Mouse (Mus musculus): ENCODE measurements around the gene Rhd. TPM values are rescaled to one million over a fixed set of nuclear protein-coding genes. Genes with fewer than 3 reads are reported as not detected.
A peak's percentile ranks its signal among the peaks of the same experiment; 100 is the strongest.
"Not testable (repeated sequence)": the region's sequence is repeated elsewhere in the genome, so short reads cannot be mapped to it uniquely, and the experiment has no call there.

Gene Rhd
- 3.2 and 69.7 TPM in 2 replicates for total RNA-seq (2014; fragmentation: Nextera tagmentation)
- 9.8 and 12.4 TPM in 2 replicates for total RNA-seq (2017)
- 2.9 and 3.3 TPM in 2 replicates for polyA plus RNA-seq (2012)

DNA sequence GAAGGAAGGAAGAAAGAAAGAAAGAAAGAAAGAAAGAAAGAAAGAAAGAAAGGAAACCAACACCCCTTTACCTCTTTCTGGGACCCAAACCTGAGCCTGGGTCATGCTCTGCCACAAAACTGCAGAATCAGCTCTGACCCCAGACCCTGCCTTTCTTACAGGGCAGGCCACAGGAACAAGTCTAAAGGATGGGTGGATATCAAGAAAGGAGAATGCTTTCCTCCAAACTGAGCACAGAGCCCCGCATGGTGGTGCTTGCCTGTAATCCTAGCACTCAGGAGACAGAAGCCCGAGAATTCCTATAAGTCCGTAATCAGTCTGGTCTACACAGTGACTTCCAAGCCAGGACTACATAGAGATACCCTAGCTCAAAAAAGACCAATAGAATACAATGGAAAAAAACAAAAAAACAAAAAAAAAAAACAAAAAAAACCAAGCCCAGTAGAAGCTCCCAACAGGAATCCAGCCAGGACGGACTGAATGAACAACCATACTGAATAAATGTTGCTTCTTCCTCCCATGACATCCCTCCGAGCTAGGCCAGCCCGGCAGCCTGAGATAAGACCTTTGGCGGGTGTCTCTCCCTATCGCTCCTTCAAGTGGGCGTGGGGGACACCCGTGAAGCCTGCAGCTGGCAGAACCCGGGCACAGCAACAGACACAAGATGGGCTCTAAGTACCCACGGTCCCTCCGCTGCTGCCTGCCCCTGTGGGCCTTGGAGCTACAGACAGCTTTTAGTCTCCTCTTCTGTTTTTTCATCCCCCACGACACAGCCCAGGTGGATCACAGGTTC lies at the start of gene Rhd:
TSS of gene Rhd (plus strand) at position 600 of the 793 bp plus-strand sequence.
- no peaks in the 10 kb centered on the region for H3K9me3 ChIP-seq (replicated peaks)
- peak; percentile 54 for DNase-seq (ENCODE audit: low spot score)

DNA sequence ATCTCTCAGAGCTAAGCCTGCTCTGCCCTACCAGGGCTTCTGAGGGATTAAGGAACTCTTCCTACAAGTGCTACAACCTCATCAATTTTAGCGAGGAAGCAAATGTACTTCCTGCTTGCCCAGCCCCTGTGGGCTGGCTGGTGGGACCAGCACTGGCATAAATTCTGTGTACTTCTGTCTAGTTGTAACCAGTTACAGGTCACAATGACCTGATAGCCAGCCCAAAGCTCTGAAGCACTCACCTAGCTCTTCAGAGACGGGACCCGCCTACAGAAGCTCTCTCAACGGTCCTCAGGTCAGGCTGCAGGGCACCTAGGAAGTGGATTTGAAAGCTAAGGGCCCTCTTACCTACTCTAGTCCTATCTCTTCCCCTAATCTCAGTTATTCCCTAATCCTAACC lies 46.6 kb upstream of the Rhd start:
- Histone ChIP-seq H3K36me3 (replicated peaks) (peaks cover 88% of the 10 kb centered on the region), H3K27me3 (ENCODE audit: insufficient read depth, low read length) (no peaks in the 10 kb centered on the region), H3K4me3 (ENCODE audit: low read depth, low read length) (no peak overlapping the region), H3K4me1 (ENCODE audit: insufficient read depth, low read depth, low read length) (peaks cover 18% of the 10 kb centered on the region), H3K9me3 (replicated peaks) (no peaks in the 10 kb centered on the region)
- no peak for ATAC-seq (ENCODE audit: extremely low read depth, insufficient number of reproducible peaks, low FRiP score, poor library complexity, severe bottlenecking)
- DNase-seq (ENCODE audit: low spot score), result no peak
- TF ChIP-seq TAL1 (conservative IDR thresholded peaks at IDR 0.05; ENCODE audit: low read depth, low read length), result no peak
- no peak for TF ChIP-seq GATA1 (IDR thresholded peaks at IDR 0.05; ENCODE audit: borderline replicate concordance, low read length)
- TF ChIP-seq CTCF (IDR thresholded peaks at IDR 0.05; ENCODE audit: low read depth, low read length), result no peak
- no peak for TF ChIP-seq POLR2AphosphoS5 (IDR thresholded peaks at IDR 0.05; ENCODE audit: insufficient replicate concordance, low read depth, low read length)
- TF ChIP-seq GATA2 (IDR thresholded peaks at IDR 0.05; ENCODE audit: borderline replicate concordance, low read depth, low read length), result no peak

More for the DNA sequence above, at the start of gene Rhd:
- Histone ChIP-seq H3K4me1 (ENCODE audit: insufficient read depth, low read depth, low read length) (peaks cover 80% of the 10 kb centered on the region), H3K36me3 (replicated peaks) (no peaks in the 10 kb centered on the region), H3K27me3 (ENCODE audit: insufficient read depth, low read length) (no peaks in the 10 kb centered on the region), H3K4me3 (ENCODE audit: low read depth, low read length) (peak within 1 kb of the TSS; percentile 70)
- no peak for TF ChIP-seq GATA1 (IDR thresholded peaks at IDR 0.05; ENCODE audit: borderline replicate concordance, low read length)
- TF ChIP-seq TAL1 (conservative IDR thresholded peaks at IDR 0.05; ENCODE audit: low read depth, low read length), result peak; percentile 45; the same call in 1 of the 2 replicates
- no peak for TF ChIP-seq GATA2 (IDR thresholded peaks at IDR 0.05; ENCODE audit: borderline replicate concordance, low read depth, low read length)
- peak; percentile 29 for ATAC-seq (ENCODE audit: extremely low read depth, insufficient number of reproducible peaks, low FRiP score, poor library complexity, severe bottlenecking)

DNA sequence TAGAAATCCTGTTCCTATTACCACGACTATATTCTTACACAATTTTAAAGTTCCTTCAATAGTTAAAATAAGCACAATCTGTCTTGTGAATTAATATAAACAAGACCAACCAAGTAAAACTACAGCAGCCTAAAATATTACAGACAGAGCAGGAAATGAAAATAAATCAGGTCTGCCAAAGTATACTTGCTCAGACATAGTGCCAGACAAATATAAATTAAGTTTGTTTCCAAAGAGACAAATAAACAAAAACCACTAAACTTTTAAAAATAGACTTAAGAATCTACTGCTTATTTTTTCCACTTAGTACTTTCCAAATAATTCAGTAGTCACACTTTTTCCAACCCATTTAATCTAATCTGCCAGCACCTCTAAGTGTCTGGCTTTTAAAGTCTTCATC lies 43.3 kb upstream of the Rhd start:
- TF ChIP-seq GATA1 (IDR thresholded peaks at IDR 0.05; ENCODE audit: borderline replicate concordance, low read length), result no peak
- no peak for TF ChIP-seq CTCF (IDR thresholded peaks at IDR 0.05; ENCODE audit: low read depth, low read length)
- no peak for TF ChIP-seq POLR2AphosphoS5 (IDR thresholded peaks at IDR 0.05; ENCODE audit: insufficient replicate concordance, low read depth, low read length)
- no peak for TF ChIP-seq TAL1 (conservative IDR thresholded peaks at IDR 0.05; ENCODE audit: low read depth, low read length)
- TF ChIP-seq GATA2 (IDR thresholded peaks at IDR 0.05; ENCODE audit: borderline replicate concordance, low read depth, low read length), result no peak
- DNase-seq (ENCODE audit: low spot score) (no peak), ATAC-seq (ENCODE audit: extremely low read depth, insufficient number of reproducible peaks, low FRiP score, poor library complexity, severe bottlenecking) (no peak)
- Histone ChIP-seq H3K9me3 (replicated peaks) (no peaks in the 10 kb centered on the region), H3K27me3 (ENCODE audit: insufficient read depth, low read length) (no peaks in the 10 kb centered on the region), H3K4me3 (ENCODE audit: low read depth, low read length) (no peak overlapping the region), H3K4me1 (ENCODE audit: insufficient read depth, low read depth, low read length) (peaks cover 11% of the 10 kb centered on the region; the same call in 1 of the 2 replicates), H3K36me3 (replicated peaks) (peaks cover 82% of the 10 kb centered on the region)

DNA sequence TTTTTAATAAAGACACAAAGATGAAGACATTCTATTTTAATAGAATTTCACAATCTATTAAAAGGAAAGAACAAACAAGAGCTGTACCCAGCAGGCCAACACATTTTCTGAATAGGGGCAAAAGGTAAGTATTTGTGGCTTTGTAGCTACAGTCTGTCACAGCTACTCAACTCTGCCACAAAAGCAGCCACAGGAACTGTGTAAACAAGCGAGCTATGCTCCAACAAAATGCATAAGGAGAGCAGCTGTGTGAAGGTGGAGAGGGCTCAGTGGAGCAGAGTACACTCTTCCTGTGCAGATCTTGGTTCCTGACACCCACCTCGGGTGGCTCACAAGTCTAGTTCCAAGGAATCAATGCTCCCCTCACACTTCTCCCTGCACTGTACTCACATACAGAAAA lies 40.8 kb upstream of the Rhd start:
- no peak overlapping the region for H3K4me3 ChIP-seq (ENCODE audit: low read depth, low read length)
- TF ChIP-seq GATA1 (IDR thresholded peaks at IDR 0.05; ENCODE audit: borderline replicate concordance, low read length) (no peak), TAL1 (conservative IDR thresholded peaks at IDR 0.05; ENCODE audit: low read depth, low read length) (no peak), GATA2 (IDR thresholded peaks at IDR 0.05; ENCODE audit: borderline replicate concordance, low read depth, low read length) (no peak), POLR2AphosphoS5 (IDR thresholded peaks at IDR 0.05; ENCODE audit: insufficient replicate concordance, low read depth, low read length) (no peak), CTCF (IDR thresholded peaks at IDR 0.05; ENCODE audit: low read depth, low read length) (no peak)
- H3K4me1 ChIP-seq (ENCODE audit: insufficient read depth, low read depth, low read length), result peaks cover 11% of the 10 kb centered on the region; the same call in 1 of the 2 replicates
- ATAC-seq (ENCODE audit: extremely low read depth, insufficient number of reproducible peaks, low FRiP score, poor library complexity, severe bottlenecking) (no peak), DNase-seq (ENCODE audit: low spot score) (no peak)
- peaks cover 87% of the 10 kb centered on the region for H3K36me3 ChIP-seq (replicated peaks)
- no peaks in the 10 kb centered on the region for H3K27me3 ChIP-seq (ENCODE audit: insufficient read depth, low read length)
- no peaks in the 10 kb centered on the region for H3K9me3 ChIP-seq (replicated peaks)

DNA sequence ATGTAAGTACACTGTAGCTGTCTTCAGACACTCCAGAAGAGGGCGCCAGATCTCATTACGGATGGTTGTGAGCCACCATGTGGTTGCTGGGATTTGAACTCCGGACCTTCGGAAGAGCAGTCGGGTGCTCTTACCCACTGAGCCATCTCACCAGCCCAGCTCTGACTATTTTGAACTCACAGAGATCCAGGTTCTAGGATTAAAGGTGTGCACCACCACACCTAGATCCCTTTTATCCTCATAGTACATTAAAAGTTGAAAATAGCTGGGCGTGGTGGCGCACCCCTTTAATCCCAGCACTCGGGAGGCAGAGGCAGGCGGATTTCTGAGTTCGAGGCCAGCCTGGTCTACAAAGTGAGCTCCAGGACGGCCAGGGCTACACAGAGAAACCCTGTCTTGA lies 38.5 kb upstream of the Rhd start:
- ATAC-seq (ENCODE audit: extremely low read depth, insufficient number of reproducible peaks, low FRiP score, poor library complexity, severe bottlenecking); H3K9me3 ChIP-seq (replicated peaks); H3K27me3 ChIP-seq (ENCODE audit: insufficient read depth, low read length); H3K4me3 ChIP-seq (ENCODE audit: low read depth, low read length); DNase-seq (ENCODE audit: low spot score); H3K4me1 ChIP-seq (ENCODE audit: insufficient read depth, low read depth, low read length): not testable (repeated sequence)
- peaks cover 81% of the 10 kb centered on the region for H3K36me3 ChIP-seq (replicated peaks)

DNA sequence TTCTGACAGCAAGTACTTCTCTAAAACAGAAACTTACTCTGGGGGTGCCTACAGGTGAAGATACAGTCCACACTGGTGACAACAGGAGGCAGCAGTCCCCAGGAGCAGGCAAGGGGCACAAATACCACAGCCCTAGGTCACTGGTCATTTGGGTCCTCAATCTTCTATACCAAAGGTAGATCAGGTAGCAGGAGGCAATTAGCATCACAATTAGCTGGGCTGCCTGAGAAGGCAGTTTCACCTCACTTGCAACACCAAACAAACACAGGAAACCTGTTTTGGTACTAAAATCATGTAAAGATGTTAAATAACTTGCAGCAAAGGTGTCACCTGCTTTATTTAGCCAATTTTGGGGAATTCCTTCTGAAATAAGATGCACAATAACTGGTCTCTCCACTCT lies 38.0 kb upstream of the Rhd start:
- DNase-seq (ENCODE audit: low spot score) (no peak), ATAC-seq (ENCODE audit: extremely low read depth, insufficient number of reproducible peaks, low FRiP score, poor library complexity, severe bottlenecking) (no peak)
- H3K36me3 ChIP-seq (replicated peaks), result peaks cover 83% of the 10 kb centered on the region
- H3K4me3 ChIP-seq (ENCODE audit: low read depth, low read length), result no peak overlapping the region
- TF ChIP-seq GATA1 (IDR thresholded peaks at IDR 0.05; ENCODE audit: borderline replicate concordance, low read length) (no peak), CTCF (IDR thresholded peaks at IDR 0.05; ENCODE audit: low read depth, low read length) (no peak), POLR2AphosphoS5 (IDR thresholded peaks at IDR 0.05; ENCODE audit: insufficient replicate concordance, low read depth, low read length) (no peak), TAL1 (conservative IDR thresholded peaks at IDR 0.05; ENCODE audit: low read depth, low read length) (no peak), GATA2 (IDR thresholded peaks at IDR 0.05; ENCODE audit: borderline replicate concordance, low read depth, low read length) (no peak)
- no peaks in the 10 kb centered on the region for H3K9me3 ChIP-seq (replicated peaks)
- H3K4me1 ChIP-seq (ENCODE audit: insufficient read depth, low read depth, low read length), result peaks cover 5% of the 10 kb centered on the region; the same call in 1 of the 2 replicates
- no peaks in the 10 kb centered on the region for H3K27me3 ChIP-seq (ENCODE audit: insufficient read depth, low read length)

Data from G1E (cell line).